Mouse (Mus musculus) kidney, adult 11 months (tissue): ENCODE measurements around the gene Glce.

Source experiments
- DNase-seq: peaks from one replicate; pipeline ENCODE4 v3.0.0; 2022

The Glce gene

DNA sequence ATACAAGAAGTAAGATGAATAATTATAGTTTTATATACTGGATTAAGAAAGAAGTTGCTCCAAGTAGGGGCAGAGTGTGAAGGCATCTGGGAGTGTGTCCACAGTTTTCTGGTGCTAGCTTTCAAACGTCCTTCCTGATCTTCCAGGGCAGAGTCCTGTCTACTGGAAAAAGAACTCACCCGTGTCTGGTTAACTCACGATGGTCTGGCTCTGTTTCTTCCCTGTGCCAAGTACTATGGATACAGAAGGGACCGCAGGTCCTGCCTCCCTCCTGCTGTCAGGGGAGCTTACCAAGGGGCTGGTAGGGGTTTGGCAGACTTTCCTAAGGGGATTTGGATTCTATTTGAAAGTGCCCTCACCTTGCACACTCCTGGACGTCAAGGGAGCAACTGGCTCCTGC lies 97.4 kb downstream of the Glce start:
- peak; percentile 74 for DNase-seq

DNA sequence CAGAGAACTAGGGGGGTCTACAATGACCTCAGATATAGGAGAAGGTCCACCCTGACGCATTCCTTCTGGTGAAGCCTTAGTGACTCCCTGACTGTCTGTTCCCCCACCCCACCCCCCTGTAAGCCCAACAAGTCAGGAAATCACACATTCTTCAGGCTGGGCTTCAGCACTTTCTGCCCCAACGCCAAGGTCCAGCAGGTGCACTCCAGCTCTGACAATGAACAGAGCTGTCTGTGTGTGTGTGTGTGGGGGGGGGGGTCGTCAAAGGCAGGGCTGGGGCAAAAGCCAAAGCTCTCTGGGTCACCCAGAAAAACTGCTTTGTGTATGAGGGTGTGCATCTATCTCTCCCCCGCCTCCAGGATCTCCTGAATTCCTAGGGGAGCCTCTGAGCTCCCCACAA lies 98.6 kb downstream of the Glce start:
- no peak for DNase-seq

DNA sequence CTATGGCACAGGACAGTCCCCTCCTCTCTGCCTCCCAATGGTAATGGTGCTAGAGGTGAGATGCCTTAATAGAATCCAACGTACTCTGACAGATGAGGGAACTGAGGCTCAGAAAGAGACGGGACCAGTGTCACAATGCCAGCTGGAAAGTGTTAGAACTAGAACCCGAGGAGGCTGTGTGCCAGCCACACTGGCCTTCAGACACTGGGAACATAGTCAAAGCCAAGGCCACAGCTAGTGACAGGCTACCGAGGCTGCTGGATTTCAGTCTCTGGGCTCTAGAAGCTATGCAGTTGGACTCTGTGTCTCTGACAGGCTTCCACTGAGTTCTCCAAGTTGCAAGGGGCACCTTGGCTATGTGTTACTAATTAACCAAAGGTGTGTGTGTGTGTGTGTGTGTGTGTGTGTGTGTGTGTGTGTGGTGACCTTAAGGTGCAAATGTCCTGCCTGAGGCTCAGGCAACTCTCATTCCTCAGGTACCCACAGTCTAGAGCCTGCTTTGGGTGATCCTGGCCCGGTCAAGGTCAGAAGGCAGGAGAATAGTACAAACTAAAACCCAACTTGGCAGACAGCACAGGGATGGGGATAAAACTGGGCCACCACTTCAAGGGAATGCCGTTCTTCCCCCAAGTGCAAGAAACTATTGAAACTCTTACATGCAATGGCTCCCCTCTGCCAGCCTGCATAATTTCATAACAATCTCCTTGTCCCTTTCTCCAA lies 99.3 kb downstream of the Glce start:
- DNase-seq = peak; percentile 88

DNA sequence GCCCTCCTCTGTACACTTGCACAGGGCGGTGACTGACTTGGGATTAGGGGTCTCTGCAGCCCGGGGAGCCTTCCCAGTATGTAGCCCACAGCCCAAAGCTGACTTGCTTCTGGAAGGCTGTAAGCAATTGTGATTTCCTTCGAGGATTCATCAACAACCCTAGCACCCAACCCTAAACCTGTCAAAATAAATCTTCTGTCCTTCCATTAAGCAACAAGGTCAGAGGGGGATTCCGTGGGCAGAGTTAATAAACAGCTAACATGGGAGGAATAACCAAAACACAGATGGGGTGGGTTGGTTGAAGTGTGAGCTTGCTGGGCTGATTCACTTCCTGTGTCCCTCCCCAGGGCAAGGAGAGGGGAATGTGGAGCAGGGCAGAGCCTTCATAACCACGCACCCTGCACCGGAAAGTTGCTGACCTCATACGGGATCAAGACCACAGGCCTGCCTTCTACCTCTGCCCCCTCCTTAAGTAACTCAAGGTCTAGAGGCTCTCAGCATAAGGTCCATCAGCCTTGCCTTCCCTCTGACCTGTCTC lies 100.8 kb downstream of the Glce start:
- DNase-seq = peak; percentile 88

DNA sequence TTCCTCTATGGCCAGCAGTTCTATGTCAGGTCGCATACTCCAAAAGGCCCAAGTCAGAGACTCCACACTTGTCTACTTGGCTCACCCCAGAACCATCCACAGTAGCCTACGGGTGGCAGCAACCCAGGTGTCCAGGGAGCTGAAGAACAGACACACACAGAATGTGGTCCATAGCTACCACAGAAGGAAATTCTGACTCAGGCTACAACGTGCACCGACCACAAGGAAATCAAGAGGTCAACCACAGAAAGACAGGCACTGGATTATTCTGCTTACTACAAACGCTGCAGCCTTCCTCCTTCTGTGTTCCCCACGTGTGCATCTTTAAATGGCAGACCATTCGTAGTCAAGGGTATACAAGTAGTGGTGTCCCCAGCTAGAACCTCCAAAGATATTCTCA lies 102.2 kb downstream of the Glce start:
- DNase-seq = no peak

DNA sequence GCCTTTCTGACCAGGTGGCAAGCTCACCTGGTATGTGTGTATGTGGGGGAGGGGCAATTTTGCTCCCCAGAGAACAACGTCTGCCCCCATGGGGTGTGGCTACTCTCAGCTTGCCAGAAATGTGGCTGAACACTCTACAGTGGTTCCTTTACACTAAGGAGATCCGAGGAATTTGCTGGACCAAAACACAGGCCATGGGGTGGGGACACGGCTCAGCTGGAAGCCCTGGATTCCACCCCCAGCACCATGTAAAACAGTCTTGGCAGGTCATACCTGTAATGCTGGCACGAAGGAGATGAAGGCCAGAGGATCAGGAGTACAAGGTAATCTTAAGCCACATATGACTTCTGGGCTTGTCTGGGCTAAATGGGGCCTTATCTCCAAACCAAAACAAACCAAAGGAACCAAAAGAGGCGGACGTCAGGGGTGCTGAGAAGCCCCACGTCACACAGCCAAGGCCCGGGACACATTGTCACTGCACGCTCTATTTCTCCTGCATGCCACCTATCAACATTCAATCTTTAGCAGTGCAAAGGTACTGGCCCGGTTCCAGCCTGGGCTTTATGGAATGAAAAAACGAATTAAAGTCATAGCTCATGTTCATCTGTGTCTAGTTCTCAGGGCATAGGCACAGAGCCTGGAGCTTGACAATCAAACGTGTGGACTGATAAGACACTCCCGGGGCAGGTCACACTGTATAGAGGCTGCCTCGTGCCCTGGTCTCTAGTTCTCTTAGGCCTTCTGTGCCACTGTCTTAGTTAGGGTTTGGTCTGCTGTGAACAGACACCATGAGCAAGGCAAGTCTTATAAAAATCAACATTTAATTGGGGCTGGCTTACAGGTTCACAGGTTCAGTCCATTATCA lies 104.0 kb downstream of the Glce start:
- peak; percentile 81 for DNase-seq

DNA sequence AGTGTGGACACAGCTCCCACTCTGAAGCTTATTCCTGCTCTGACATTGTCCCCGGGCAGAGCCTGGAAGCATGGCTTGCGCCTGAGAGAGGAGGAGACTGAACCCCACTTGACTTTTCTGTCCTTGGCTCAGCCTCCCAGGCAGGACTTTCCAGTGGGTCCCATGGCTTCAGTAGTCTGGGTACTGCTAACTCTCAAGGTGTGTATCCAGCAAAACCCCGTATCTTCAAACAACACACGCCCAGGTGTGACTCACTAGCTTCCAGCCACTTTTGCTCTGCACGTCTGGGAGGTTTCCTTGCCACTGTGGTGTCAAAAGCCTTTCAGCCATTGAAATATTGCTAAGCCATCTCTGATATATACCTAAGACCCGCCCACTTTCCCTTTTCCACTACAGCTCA lies 105.1 kb downstream of the Glce start:
- DNase-seq = no peak

DNA sequence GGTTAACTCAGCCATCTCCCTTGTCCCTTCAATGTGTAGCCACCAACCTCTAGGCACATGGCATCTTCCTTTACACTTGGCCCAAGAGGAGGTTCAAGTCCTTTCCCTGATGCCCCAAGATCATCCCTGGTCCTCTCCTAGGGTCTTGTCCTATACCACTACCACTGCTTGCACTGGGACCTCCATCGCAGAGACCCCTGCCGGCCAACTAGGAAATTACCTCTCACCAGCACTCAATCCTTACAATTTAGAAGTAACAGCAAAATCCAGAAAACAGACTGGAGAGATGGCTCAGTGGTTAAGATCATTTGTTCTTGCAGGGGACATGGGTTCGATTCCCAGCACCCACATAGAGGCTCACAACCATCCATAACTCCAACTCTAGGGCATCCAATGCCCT lies 107.0 kb downstream of the Glce start:
- DNase-seq = no peak

DNA sequence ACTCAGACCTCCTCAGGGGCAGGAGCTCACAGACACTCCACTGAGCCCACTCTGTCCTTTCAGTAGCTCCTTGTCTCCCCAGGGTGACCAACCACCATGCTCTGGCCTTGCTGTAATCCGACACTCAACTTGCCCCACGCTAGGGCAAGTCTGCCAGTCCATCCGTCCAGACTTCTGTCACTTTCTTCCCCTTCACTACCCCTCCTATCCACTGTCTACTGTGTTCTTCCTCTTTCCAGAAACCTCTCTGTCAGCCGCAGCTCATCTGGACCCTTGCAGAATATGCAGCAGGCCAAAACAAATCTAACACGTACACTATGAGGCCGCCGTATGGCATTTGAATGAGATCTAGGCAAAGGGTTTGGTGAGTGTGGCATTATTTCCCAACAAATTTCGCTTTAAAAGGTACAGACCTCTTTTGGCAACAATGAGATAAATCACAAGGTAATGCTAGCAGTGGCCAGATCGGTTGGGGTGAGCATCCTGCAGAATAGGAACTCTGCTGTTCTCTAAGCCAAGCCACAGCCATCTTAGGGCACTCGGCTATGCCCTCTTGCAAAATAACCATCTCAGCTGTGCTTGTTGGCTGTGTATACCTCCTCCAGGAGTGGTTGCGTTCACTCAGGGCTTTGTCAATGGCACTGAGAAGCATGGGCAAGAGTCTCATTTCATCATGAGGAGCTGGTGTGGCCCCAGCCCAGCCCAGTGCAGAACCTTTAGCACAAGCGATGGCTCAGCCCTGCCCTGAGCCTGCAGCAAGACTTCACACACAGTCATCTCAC lies 108.9 kb downstream of the Glce start:
- no peak for DNase-seq

DNA sequence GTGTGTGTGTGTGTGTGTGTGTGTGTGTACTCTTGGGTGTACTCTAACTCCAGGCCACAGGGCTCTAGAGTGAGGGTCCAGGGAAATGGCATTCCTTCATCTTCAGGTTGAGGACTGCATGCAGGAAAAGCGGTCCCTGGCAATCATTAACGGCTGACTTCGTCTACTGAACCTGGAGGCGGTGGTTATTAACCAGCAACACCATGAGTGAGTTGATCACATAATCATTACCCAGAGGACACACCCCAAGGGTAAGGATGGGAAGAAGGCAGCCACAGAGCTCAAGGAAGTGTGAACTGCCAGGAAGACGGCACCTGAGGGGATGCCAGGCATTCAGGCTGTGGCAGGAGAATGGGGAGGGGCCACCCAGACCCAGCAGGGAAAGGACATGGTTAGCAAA lies 114.1 kb downstream of the Glce start:
- DNase-seq = peak; percentile 93
